Mouse (Mus musculus): ENCODE data around the gene Zfp90. TPM values are rescaled to one million over a fixed set of nuclear protein-coding genes. Genes with fewer than 3 reads are reported as not detected.

The Zfp90 gene
- polyA plus RNA-seq, 1 experiment from 2014 or later: 13.2 TPM

Other genes starting within 250 kb of the Zfp90 start
- 64.5 and 67.4 TPM in 2 replicates for gene Slc7a6, start 246.5 kb upstream of the Zfp90 start, polyA plus RNA-seq (2014; fragmentation: Nextera tagmentation; extraction: Ambion mirVana)
- gene Slc7a6os, start 204.4 kb upstream of the Zfp90 start, polyA plus RNA-seq (2014; fragmentation: Nextera tagmentation; extraction: Ambion mirVana): 27.2 and 31.7 TPM in 2 replicates
- 40.1 and 41.8 TPM in 2 replicates for gene Prmt7, start 204.4 kb upstream of the Zfp90 start, polyA plus RNA-seq (2014; fragmentation: Nextera tagmentation; extraction: Ambion mirVana)
- 2.0 and 2.3 TPM in 2 replicates for gene Smpd3, start 77.3 kb upstream of the Zfp90 start, polyA plus RNA-seq (2014; fragmentation: Nextera tagmentation; extraction: Ambion mirVana)
- not detected in 2 replicates for gene 6030452D12Rik, start 85.2 kb downstream of the Zfp90 start, polyA plus RNA-seq (2014; fragmentation: Nextera tagmentation; extraction: Ambion mirVana)
- gene Cdh3, start 95.6 kb downstream of the Zfp90 start, polyA plus RNA-seq (2014; fragmentation: Nextera tagmentation; extraction: Ambion mirVana): 17.8 and 22.5 TPM in 2 replicates
- 6.9 and 7.6 TPM in 2 replicates for gene Gm10073, start 158.1 kb downstream of the Zfp90 start, polyA plus RNA-seq (2014; fragmentation: Nextera tagmentation; extraction: Ambion mirVana)
- 1.4 and 1.7 TPM in 2 replicates for gene Cdh1, start 188.0 kb downstream of the Zfp90 start, polyA plus RNA-seq (2014; fragmentation: Nextera tagmentation; extraction: Ambion mirVana)